Mouse (Mus musculus): Measurements from ENCODE around the gene Adprh. TPM values are rescaled to one million over a fixed set of nuclear protein-coding genes. Genes with fewer than 3 reads are reported as not detected.
"Not testable (repeated sequence)": the region's sequence is repeated elsewhere in the genome, so short reads cannot be mapped to it uniquely, and the experiment has no call there.

Gene Adprh
- total RNA-seq, 2 experiments from 2014 or later = 61.2 to 62.2 TPM

DNA sequence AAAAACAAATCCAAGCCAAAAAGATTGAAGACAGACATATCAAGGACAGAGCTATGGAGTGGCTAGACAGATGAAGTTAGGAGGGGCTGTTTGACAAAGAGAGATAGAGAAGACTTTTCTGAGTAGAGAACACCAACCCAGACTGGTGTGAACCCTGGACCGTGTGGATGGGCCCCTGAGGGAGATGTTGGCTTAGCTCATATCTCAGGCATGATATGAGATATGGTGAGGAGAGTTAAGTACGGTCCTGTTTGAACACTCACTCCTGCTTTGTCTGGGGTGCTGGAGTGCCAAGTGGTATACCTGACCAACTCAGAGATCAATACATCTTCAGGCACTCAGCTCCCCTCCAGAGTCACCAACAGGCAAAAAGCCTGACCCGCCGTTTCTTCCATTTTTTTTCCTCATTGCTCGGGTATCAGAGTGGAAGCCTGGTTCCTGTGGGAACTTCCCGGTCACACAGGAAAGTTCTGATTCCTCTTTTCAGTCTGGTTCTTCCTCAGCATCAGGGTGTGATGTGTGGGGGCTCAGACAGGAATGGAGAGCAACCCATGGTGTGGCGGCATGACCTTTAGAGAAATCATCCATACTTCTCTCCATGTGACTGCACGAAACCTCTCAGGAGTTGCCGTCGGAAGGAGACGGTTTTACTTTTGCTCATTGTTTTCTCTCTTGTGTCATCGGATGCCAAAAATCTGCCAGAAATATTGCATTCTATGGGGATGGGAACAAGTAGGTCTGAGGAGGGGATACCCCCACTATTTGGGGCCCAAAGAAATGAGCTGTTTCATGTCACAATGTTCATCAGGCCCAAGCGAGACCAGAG, 14.8 kb upstream of the Adprh start:
- intact Hi-C loops (cut with DNase I) = no loop called here

DNA sequence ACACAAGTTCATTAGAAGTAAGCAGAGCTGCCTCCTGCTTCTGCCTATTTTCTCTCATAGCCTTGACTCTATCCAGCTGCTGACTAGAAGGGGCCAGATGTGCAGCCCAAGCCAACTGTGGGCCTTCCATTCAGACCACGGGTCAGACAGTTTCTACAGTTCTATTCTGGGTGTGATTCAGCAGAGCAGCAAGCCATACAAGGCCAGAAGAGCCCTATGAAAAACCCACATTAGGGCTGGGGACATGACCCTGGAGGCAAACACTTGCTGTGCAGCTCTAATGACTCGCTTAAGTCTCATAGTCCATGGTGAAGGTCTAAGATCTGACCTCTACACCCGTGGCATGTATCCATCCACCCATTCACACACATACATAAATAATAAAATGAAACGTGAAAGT, 13.6 kb upstream of the Adprh start:
- intact Hi-C loops (cut with DNase I) = no loop called here
- no peak for DNase-seq

More for the DNA sequence above, 14.8 kb upstream of the Adprh start:
- no peak for DNase-seq

DNA sequence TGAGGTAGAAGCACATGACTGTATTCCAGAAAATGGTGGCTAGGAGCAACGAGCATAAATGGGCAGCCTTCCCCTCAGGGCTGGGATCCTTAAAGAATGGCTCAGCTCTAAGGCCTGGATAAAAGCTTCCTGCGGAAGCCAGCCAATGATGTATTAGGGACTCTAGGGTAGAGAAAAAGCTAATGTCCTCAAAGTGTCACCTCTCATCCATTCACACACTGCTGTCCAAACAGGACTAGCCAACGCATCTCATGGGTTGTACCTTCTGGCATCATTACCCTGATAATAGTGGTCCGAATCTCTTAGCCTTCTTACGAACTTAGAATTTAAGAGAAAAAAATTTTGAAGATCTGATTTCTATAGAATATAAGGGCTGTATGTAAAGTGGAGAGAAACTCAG, 10.8 kb upstream of the Adprh start:
- no peak for DNase-seq
- intact Hi-C loops (cut with DNase I) = no loop called here

DNA sequence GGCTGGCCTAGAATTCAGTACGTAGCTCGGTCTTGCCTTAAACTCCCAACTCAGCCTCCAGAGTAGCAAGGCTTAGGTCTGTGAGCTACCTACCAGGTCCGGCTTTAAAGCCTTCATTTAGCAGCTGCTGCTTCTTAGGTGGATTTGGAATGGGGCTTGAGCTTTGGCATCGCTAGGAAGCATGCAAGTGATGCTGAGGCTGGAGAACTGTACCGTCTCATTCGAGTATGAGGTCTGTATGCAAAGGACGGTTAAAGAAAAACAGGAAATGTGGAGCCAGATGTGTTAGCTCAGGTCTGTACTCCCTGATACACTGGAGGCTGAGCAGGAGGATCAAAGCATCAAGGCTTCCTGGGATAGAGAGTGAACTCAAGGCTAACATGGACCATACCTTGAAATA, 9.7 kb upstream of the Adprh start:
- no peak for DNase-seq

DNA sequence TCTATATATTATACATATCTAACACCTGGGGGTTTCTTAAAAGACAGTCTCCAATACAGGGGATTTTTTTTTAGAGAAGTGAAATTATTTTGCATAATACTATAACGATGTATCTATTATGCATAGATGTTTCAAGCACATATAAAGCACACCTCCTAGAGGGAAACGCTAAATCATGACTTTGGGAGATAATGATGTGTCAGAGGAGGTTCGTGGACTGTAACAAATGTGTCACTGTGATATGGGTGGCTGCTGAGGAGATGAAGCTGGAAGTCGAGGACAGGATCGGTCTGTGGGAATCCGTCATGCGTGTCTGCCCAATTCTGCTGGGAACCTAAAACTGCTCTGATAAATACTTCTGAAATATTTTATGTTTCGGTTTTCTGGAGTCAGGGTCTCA, 9.2 kb upstream of the Adprh start:
- intact Hi-C loops (cut with DNase I) = no loop called here
- DNase-seq = no peak

More for the DNA sequence above, 9.7 kb upstream of the Adprh start:
- intact Hi-C loops (cut with DNase I) = no loop called here

DNA sequence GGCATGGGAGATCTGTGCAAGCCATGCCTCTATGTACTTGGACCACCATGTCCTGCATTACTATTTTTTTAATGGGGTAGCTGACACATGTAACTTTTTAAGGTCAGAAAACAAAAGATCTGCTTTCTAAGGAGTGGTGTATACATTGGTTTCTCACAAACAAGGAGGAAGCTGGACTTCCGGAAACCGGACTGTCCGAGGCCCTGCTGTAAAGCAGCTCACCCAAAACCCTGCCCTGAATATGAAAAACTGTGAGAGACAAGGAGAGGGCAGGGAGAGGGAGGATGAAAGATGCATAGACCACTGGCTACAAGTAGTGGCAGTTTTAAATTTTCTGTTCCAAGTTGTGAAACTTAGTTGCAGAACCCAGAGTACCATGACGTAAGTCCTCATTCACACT, 7.5 kb upstream of the Adprh start:
- DNase-seq = no peak
- intact Hi-C loops (cut with DNase I) = no loop called here

DNA sequence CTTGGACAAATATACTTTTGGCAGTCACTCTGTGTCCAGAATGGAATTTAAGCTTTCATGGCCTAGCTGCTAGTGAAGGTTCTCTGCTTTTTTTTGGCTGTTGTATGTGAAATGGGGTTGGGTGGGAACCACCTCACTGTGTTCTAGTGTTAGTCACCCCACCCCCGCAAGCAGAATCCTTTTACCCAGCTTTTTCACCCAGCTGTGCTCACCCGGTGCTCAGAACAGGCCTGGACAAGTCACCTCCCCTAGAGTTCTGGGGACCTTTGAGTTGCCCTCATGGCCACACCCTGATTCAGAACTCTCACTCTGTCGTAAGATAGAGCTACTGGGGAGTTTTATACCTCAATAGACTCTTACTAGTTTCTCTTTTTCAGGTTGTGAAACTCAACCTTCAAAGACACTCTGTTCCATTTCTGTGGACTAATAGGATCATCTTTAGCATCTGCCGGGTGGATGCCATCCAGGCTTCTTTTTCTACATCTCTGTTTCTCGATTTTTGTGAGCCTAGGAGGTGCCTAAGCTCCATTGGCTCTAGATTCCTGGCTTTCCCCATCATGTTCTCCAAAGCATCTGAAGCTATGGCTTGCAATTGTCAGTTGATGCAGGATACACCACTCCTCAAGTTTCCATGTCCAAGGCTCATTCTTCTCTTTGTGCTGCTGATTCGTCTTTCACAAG, 6.2 kb upstream of the Adprh start:
- DNase-seq = no peak
- intact Hi-C loops (cut with DNase I) = no loop called here

DNA sequence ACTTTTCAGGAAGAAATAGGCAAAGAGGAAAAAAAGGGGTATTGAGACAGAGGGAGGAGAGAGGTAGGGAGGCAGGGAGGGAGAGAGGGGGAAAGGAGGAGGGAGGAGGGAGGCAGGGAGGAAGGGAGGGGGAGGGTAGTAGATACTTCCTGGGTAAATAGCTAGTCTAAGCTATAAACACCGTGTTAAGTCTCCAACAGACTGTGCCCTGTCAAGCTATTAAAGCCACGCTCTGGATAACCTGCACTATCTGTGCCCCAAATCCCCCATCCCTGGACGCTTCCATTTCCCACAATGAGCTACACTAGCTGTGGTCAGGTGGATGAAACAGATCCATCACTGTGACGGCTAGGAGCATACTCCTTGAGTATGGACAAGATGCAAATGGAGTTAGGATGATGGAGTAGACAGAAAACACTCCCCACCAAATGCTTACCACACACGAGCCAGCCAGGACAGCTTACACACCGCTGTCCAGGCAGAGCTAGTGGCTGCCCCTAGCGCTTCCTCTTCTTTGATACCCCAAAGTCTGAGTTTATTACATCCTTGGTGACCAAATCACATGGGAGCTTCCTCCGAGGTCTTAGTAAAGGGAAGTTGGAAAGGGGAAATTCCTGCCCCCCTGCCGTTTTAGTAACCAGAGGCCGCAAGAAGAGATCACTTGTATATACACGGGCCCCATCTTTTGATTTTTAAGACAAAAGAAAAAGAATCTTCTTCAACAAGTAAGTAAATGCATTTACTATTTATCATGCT, 4.5 kb upstream of the Adprh start:
- no peak for DNase-seq
- intact Hi-C loops (cut with DNase I) = no loop called here

DNA sequence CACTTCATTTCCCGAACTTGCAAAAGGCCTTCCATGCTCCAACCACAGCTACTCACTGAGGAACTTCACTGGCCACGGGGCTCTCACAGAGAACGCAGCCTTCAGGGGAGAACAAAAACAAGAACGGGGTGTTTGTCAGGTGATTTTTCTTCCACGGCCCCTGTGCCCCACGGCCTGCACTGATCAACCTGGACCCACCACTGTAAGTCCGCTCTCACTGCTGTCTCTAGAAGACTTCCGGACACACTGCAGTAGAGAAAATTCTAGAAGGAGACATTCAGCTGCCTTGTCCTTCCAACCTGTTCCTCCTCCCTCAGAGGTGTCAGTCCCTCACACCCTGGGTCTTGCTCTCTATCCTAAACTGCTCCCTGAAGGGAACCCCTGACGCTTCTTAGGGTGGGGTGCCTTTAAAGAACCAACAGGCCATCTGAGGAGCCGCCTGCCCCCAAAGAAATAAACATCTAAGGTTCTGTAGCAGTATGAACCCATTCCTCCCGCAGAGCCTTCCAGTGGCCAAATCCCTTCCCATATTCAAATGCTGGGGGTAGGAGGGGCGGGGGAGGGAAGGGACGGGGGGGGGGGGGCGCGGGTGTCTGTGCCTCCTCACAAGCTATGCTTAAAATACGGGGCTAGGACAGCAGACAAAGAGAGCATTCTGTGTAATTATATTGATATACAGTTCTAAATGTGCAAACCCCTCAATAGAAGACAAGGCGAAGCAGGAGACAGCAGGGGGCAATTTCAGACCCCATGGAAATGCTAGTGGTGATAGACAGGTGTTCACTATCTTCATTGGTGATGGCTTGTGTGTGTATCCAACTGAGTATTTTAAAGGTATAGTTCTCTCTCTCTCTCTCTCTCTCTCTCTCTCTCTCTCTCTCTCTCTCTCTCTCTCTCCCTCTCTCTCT, 3.3 kb upstream of the Adprh start, which contains the start of gene Cd80:
Gene Cd80, plus strand, starts transcription at position 51 of the 908 bp plus-strand sequence.
- no peak for DNase-seq
- intact Hi-C loops (cut with DNase I) = no loop called here

DNA sequence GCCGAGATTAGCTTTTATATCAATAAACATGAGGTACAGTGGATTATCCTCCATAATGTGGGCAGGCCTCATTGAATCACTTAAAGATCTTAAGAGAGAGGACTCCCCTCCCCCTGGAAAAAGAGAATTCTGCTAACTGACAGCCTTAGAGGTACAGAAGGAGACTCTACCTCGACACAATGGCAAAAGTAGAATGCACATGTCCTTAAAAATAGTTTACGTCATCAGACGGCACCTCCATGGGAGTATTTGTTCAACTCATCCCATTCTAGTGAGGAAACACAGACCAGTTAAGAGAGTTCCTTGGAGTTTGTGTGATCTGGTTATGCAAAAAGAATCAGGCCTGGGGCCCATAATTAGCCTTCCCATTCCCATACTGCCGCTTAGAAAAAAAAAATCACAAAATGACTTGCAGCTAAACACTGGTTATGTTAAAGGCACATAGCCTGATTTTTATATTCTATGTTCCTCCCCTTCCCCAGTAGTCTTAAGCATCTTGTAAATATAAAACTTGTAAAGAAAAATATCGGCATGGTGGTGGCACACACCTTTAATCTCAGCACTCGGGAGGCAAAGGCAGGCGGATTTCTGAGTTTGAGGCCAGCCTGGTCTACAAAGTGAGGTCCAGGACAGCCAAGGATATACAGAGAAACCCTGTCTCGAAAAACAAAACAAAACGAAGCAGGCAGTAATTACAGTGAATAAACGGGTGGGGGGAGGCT, 2.2 kb upstream of the Adprh start:
- no peak for DNase-seq
- intact Hi-C loops (cut with DNase I) = no loop called here

DNA sequence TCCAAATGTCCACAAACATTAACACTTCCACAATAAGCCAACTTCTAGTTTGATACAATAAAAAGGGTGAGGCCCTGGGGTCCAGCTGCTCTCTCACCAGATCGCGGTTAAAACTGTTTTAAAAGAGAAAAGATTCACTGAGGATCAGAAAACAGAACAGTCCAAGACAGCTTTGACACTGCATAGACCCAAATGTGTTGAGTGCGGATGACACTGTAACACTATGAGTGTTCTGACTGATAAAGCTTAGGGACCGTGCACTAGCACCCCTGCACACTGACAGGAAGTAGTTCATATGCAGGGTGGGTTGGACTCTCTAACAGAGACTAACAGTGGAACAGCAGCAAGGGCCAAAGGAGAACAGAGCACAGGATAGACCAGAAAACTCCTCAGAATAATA, 1.4 kb upstream of the Adprh start:
- no peak for DNase-seq
- intact Hi-C loops (cut with DNase I) = no loop called here

DNA sequence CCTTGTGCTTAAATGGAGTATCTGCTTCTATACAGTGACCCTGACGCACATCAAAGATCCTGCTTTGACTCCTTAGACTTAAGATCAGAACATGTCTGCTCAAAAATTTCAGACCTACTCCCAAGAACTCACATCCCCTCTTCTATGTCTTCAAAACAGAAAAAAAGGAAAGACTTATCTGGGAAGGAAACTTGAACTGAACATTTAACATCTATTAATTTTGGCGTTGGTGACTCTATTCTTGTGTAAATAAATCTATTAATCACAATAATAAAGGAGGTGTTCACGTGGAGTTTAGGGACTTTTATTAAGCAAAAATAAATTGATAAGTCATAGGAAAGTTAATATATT, 675 bp upstream of the Adprh start:
- DNase-seq = no peak
- intact Hi-C loops (cut with DNase I) = no loop called here

DNA sequence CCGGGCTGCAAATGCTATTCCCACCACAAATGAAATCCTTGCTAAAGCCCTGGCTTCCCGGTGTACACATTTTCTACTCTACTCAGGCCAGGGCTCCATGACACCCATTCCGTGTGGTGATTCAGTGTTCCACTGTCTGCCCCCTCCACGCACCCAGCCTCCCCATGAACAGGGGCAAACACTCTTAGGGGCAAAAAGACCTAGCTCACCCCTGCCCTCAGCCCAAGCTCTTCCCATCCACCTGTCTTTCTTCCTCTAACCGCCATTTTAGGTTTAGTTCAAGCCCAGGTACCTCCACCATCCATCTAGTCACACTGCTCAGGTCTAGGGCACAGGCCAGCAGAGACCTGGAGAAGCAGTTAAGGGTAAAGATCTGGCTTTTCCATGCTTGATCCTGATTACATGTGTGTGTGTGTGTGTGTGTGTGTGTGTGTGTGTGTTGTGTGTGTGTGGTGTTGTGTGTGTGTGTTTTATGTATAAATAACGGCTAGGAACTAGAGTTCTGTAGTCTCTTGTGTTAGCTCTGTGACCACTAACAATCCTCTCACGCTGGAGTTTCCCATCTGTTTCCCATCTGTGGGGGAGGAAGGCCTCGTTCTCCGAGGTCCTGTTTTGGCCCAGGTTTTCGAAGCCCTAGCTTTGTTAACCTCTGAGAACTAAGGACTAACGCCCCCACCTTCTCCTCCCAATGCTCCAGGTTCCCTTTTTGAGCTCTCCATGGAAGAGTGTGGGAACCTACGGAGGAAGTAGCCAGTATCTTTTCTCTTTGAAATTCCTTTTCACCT, 890 bp downstream of the Adprh start:
- peak; percentile 11 for DNase-seq
- intact Hi-C loops (cut with DNase I) = no loop called here

DNA sequence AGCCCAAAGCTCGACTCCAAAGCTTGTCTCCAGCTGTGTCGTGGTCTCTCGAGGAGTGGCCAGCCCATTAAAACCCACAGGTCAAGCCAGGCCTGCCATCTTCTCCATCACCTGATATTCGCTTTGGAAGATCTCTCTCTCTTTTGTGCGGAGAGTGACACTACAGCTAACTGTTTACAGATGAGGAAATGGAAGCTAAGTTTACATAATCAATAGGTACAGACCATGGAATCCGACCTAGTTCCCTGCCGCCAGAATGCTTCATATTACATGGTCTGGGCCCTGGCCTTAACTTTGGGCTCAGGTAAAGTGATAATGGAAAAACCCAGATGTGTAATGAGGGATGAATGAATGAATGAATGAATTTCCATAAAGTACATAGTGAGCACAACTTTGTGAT, 1.8 kb downstream of the Adprh start:
- no peak for DNase-seq
- intact Hi-C loops (cut with DNase I) = no loop called here

DNA sequence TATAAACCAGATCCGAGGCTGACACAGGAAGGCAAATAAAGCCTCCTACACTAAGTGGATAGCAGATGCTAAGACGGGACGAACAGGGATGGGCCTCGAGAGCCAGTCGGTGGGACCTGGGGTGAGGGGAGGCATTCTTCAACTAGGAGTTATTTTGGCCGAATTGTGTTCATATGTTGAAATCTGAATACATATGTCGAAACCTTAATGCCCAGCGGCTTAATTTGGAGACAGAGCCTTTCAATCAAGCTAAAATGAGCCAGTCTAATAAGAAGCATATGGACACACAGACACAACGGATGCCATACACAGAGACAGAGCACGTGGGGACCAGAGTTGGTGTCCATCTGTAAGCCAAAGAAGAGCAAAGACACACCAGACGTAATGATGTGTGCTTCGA, 4.0 kb downstream of the Adprh start:
- no peak for DNase-seq
- intact Hi-C loops (cut with DNase I) = no loop called here

DNA sequence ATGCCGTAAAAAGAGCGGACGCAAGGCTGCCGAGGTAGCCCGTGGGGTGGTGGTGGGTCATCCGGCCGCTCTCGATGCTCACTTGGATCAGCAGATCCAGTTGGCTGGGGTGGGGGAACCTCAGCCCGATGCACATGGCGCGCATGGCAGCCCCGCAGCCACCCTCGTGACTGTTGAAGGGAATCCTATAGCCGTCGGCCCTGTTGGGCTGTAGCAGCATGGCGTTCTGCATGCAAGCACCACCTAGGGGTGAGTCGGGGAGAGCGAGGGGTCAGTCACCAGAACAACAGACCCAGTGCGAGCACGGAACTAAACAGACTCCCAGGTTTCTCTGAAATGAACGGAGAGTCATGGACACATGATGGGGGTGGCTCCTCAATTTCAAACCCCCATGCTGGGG, 5.1 kb downstream of the Adprh start:
- intact Hi-C loops (cut with DNase I) = no loop called here
- DNase-seq = no peak

DNA sequence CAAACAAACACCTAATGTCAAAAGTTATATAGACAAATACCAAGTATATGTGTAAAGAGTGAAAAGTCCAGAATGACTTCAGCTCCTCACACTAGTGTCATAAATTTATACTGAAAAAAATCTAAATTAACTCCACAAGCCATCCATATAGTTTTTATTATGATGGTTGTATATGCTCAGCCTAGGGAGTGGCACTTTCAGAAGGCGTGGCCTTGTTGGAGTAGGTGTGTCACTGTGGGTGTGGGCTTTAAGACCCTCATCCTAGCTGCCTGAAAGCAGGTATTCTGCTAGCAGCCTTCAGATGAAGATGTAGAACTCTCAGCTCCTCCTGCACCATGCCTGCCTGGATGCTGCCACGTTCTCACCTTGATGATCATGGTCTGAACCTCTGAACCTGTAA, 6.4 kb downstream of the Adprh start:
- DNase-seq; intact Hi-C loops (cut with DNase I): not testable (repeated sequence)

DNA sequence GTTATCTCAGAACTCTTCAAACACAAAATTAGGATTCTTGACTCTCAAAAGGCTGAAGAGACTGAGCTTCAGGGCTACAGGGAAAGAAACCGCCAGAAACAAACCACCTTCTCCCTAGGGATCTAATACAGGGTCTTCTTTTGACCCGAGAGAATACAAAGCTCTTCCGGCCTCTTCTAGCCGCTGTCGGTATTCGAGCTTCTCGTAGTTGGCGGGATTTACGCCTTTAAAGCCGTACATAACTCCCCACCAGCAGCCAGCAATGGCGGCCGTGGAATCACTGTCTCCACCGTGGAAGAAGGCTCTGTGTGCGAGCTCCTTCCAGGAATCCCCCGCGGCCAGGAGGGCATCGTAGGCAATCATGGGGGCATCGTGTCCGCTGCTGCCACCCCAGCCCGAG, 6.9 kb downstream of the Adprh start:
- no peak for DNase-seq
- intact Hi-C loops (cut with DNase I) = no loop called here

DNA sequence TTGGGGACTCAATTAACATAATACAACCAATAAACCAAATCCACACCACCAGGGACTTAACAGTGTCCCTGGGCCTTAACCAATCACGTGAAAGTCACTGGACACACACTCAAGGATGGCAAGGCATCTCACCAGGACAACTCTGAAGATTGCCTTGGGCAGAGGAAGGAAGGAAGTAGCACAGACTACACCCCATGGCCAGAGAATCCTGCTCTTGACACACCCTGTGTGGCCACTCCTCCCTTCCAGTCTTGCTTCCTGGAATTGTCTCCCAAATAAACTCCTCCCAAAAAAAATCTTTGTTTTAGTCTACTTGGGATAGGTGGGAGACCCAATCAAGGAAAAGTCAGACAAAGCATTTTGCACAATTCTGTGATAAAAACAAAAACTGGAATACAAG, 7.5 kb downstream of the Adprh start:
- intact Hi-C loops (cut with DNase I) = no loop called here
- DNase-seq = no peak

Data from left cerebral cortex, postnatal 4 days (tissue).